Mouse (Mus musculus) megakaryocyte, embryonic 14.5 days (primary cell): ENCODE measurements around the gene Gm4869.

Experiments used
- FLI1 ChIP-seq: IDR thresholded peaks from 2 replicates; pipeline ENCODE4 v1.6.1; 2012; ENCODE audit warnings: low read length, inconsistent platforms, mixed read lengths
- GATA1 ChIP-seq: IDR thresholded peaks from 3 replicates; pipeline ENCODE4 v1.6.1; 2012; ENCODE audit warnings: mixed read lengths, low read length, inconsistent platforms, borderline replicate concordance

- TF ChIP-seq GATA1 (no peak), FLI1 (no peak)
Measured at GRCm38 (mm10) chr5:140509204-140509603, 63.8 kb downstream of the Gm4869 start.
